Mouse (Mus musculus): ENCODE data around the gene Adam22. TPM values are rescaled to one million over a fixed set of nuclear protein-coding genes. Genes with fewer than 3 reads are reported as not detected.

Gene Adam22
- total RNA-seq (2021), result 1 to 10 TPM; 2.4 to 5.9 TPM

DNA sequence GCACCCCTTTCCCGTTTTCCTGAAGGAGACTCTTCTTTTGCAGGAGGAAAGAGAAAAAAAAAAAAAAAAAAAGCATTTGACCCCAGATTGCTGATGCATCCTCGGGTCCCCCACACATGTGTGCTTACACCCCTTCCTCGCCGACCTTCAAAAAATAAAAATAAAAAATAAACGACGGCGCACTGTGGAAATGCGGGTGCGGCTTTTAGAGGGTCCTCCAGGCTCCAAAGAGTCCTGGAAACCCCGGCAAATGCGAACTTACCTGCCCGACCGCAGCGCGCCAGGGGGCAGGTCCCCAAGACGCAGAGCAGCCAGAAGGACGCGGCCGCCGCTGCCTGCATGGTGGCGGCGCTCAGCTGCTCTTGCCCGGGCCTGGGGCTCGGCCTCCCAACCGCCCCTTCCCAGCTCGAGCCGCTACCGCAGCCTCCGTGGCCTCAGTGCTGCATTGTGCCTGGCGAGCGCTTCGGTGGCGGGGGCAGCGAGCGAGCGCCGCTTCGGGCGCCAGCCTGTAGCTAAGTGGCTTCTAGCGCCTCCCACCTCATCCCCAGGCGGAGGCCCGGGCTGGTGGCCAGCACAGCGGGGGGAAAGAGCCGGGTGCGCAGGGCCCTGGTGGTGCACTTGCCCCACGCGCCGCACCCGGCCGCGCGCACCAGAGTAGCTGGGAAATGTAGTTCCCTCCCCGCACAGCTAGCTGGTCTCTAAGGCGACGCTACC is at the start of gene Adam22:
Gene Adam22 (minus strand): TSS at position 547 of the 714 bp plus-strand sequence.
- intact Hi-C loops (cut with DNase I), result loop anchor here (5.0 to 10.0 kb wide), 2 partner anchors 205 to 313 kb away; no protein-coding TSS in a partner anchor
- peak; percentile 74 for DNase-seq

GRCm38 (mm10) chr5:8417443-8417842 is 49.5 kb upstream of the Adam22 start:
- intact Hi-C loops (cut with DNase I), result no loop called here
- DNase-seq, result no peak

GRCm38 (mm10) chr5:8416683-8417413 is 48.9 kb upstream of the Adam22 start:
- intact Hi-C loops (cut with DNase I), result no loop called here
- DNase-seq, result no peak

- intact Hi-C loops (cut with DNase I), result no loop called here
- DNase-seq, result no peak
These were observed 40.8 kb upstream of the Adam22 start for GRCm38 (mm10) chr5:8408746-8409145.

DNA sequence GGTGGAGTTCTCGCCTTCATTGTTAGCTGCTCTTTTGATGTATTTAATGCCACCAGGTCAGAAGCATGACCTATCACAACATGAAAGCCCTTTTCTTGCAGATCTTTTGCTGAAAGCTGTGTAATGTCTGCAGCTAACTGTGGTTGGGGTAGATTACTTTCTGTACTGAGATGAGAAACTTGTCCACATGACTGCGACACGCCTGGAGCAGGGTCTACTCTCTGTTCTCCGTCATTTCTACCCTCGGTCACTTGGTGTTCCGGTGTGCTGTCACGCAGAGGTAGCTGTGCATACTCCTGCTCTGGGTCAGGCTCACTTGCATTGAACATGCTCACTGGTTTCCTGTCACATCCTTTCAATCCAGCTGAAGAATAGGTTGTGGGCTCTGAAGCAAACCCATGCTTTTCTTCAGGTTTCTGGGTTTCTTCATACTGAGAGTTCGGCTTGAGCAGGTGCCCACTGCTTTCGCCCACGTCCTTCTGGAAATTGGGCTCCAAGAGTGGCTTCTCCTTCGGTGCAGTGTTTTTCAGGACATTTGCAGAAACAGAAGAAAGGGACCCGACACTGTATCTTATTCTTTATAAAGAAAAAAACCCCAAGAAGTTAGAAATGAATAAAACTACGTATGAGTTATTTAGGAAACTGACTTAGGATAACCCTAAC is 29.8 kb upstream of the Adam22 start:
- no peak for DNase-seq
- intact Hi-C loops (cut with DNase I), result no loop called here

- no peak for DNase-seq
- intact Hi-C loops (cut with DNase I), result no loop called here
These were observed 26.1 kb upstream of the Adam22 start for GRCm38 (mm10) chr5:8393891-8394583.

- intact Hi-C loops (cut with DNase I), result no loop called here
- no peak for DNase-seq
These were observed 6.4 kb upstream of the Adam22 start for GRCm38 (mm10) chr5:8374297-8374906.

GRCm38 (mm10) chr5:8373415-8373814 is 5.5 kb upstream of the Adam22 start:
- no peak for DNase-seq
- intact Hi-C loops (cut with DNase I), result no loop called here

DNA sequence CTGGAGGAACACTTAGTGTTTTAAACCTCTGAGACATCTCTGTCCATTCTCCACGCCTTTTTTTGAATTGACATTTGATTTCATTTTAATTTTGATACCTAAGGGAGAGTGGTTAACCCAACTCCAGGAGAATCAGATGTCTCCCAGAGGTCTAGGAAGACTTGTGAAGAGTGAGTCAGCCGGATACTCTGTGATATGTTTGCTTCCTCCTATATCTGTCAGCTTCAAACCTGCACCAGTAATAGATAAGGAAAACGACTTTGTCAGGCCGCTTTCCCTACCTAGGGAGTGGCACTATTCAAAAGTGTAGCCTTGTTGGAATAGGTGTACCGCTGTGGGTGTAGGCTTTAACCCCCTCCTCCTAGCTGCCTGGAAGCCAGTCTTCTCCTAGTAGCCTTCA is 821 bp upstream of the Adam22 start:
- no peak for DNase-seq
- intact Hi-C loops (cut with DNase I), result loop anchor here (5.0 to 10.0 kb wide), 2 partner anchors 206 to 314 kb away; no protein-coding TSS in a partner anchor

DNA sequence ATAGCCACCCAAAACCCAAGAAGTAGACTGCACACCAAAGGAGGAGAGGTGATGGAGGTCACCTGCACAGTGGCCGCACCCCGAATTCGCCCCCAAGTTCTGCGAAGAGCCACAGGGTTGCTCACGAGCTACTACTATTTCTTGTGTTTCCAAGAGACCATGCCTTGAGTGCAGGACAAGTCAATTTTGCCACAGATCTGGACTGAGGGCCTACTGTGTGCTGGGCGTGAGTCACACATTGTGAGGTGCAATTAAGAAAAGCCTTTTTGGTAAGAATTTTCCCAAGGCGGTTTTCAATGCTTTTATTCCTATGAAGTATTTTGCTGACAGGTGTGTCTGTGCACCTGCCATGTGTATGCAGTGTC is 350 bp upstream of the Adam22 start:
- no peak for DNase-seq

DNA sequence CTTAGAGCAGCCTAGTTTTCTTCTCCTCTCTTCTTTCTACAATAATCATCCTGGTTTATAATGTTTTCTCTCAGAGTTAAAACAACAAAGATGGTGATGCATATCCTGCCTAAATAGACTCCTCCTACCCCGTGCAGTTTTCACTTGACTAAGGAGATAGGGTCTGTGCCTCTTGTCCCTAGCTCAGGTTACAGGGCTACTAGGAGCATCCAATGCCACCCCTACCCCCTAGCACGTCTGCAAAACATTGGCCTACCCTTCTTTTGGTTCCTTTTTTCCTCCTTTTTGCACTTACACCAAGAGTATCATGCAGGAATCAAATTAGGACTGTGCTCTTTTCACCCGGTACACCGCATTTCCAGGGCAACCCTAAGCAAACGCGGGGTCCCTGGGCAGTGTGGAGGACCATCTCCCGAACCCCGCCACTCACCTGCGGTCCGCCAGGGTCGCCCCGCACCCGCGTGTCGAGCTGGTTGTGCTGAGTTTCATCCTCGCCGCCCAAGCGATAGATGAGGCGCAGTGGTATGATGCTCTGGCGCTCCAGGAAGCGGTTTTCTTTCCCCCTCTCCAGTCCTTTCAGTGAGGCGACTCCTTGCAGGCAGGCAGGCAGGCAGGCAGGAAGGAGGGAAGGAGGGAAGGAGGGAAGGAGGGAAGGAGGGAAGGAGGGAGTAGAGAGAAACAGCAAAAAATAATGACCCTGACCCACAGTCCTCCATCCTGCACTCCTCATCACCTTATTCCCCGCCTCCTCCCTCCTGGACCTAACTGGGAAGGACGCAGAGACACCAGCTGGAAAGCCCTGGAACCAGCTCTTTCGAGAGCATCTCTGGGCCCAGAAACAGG is 968 bp downstream of the Adam22 start:
- no peak for DNase-seq

More for the DNA sequence above, 350 bp upstream of the Adam22 start:
- intact Hi-C loops (cut with DNase I), result loop anchor here (5.0 to 10.0 kb wide), 2 partner anchors 206 to 314 kb away; no protein-coding TSS in a partner anchor

DNA sequence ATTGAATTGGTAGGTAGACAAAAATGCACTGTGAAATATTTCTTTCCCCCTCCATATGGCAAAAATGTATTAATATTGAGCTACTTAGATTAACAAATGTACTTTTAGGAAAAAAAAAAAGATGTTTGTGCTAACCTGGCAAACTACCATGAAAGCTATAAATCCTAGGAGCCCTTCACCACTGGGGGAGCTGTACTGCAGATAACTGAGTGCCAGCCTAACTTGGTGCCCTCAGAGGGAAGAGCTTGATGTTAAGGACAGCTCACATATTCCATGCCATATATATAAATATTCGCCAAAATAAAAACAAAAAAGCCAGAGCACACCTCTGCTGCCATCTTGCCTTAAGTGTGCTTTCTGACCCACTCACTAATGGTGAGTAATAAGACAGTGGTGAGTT is 5.6 kb downstream of the Adam22 start:
- intact Hi-C loops (cut with DNase I), result loop anchor here (10.0 kb wide), 1 partner anchor 308 kb away; no protein-coding TSS in a partner anchor
- DNase-seq, result no peak

More for the DNA sequence above, 968 bp downstream of the Adam22 start:
- intact Hi-C loops (cut with DNase I), result loop anchor here (5.0 to 10.0 kb wide), 2 partner anchors 205 to 312 kb away; no protein-coding TSS in a partner anchor

- DNase-seq, result no peak
- intact Hi-C loops (cut with DNase I), result no loop called here
These were observed 10.3 kb downstream of the Adam22 start for GRCm38 (mm10) chr5:8357677-8358076.

- DNase-seq, result peak; percentile 19 to 31
- intact Hi-C loops (cut with DNase I), result no loop called here
These were observed 10.9 kb downstream of the Adam22 start for GRCm38 (mm10) chr5:8356885-8357651.

DNA sequence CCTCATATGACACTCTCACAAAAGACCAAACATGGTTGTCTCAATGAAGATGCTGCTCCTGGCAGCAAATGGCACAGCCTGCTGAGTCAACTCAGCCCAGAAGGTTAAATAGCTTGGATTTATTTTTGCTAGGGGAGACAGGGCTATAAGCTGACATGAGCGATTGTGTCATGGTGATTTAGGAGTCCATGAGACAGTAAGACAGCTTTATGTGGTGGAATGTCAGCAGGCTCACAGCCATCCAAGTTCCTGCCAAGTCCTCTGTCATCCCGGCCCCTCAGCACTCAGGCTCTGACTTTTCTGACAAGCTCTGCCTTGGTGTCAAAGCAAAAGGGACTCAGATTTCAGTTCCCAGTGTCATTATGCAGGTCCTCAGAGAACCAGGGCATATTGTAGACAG is 11.6 kb downstream of the Adam22 start:
- intact Hi-C loops (cut with DNase I), result no loop called here
- DNase-seq, result no peak

GRCm38 (mm10) chr5:8349557-8349956 is 18.4 kb downstream of the Adam22 start:
- DNase-seq, result no peak
- intact Hi-C loops (cut with DNase I), result no loop called here

- no peak for DNase-seq
- intact Hi-C loops (cut with DNase I), result no loop called here
These were observed 21.6 kb downstream of the Adam22 start for GRCm38 (mm10) chr5:8346329-8346728.

DNA sequence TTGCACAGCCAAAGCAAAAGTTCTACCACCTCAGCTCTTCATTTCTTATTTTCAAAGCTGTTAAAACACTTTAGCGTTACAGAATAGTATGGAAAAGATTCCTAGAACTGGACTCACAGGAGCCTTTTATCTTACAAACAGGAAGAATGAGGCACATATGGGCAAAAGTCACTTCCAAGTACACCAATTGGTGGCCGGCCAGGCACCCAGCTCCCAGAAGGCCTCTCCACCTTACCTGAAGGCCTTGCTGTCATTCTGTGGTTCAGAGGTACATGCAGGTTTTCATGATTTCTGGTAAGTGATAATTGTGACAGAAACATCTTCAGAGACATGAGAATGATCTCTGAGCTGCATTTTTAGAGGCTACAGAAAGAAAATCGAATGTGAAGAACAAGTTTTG is 24.7 kb downstream of the Adam22 start:
- intact Hi-C loops (cut with DNase I), result no loop called here
- DNase-seq, result no peak

DNA sequence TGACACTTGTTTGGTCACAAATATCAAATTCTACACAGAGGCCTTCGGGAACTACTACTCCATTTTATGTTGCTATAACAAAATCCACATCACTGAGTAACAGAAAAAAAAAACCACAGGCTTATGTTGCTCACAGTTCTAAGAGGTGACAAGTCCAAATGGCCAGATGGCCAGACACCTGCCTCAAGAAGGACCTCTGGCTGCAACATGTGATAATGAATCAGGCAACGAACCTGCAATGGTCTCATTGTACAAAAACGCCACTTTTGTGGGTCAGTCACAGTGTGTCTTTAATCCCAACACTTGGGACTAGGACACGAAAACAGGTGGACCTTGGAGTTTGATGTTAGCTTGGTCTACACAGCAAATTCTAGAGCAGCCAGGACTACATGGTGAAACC is 26.3 kb downstream of the Adam22 start:
- intact Hi-C loops (cut with DNase I), result no loop called here
- DNase-seq, result no peak
